Mouse (Mus musculus) bone marrow, adult 2 months (tissue): Measurements from ENCODE around the gene Col23a1.

Experiments
- CTCF ChIP-seq: fragments of 200-500 bp; IDR thresholded peaks from 2 replicates; pipeline ENCODE4 v1.5.1; 2011; ENCODE audit warnings: low read length, control low read depth; ENCODE audit not compliant: control insufficient read depth, insufficient read depth
- POLR2A ChIP-seq: fragments of 200-500 bp; IDR thresholded peaks from 2 replicates; pipeline ENCODE4 v1.6.1; 2011; ENCODE audit warnings: low read depth, mild to moderate bottlenecking, control low read depth, low read length, borderline replicate concordance; ENCODE audit not compliant: control insufficient read depth

GRCm38 (mm10) chr11:51629651-51630314 is 340.1 kb downstream of the Col23a1 start:
- TF ChIP-seq CTCF (no peak), POLR2A (no peak)
